Mouse (Mus musculus): ENCODE data around the gene Ptprn. TPM values are rescaled to one million over a fixed set of nuclear protein-coding genes. Genes with fewer than 3 reads are reported as not detected.
"Not testable (repeated sequence)": the region's sequence is repeated elsewhere in the genome, so short reads cannot be mapped to it uniquely, and the experiment has no call there.

Ptprn gene
- polyA plus RNA-seq, 1 experiment from 2014 or later: 0.16 TPM

DNA sequence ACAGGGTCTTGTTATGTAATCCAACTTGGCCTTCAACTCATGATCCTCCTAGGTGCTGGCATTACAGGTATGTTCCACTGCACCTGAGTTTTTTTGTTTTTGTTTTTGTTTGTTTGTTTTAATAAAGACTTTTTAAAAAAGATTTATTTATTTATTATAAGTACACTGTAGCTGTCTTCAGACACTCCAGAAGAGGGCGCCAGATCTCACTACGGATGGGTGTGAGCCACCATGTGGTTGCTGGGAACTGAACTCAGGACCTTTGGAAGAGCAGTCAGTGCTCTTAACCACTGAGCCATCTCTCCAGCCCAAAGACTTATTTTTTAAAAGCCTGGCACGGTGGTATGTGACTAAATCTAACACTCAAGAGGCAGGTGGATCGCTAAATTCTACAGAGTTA is 31.8 kb downstream of the Ptprn start:
- H3K27ac ChIP-seq (replicated peaks; ENCODE audit: low read depth, low read length); DNase-seq (ENCODE audit: low spot score); ATAC-seq (ENCODE audit: insufficient number of reproducible peaks, low FRiP score, low TSS enrichment, low read depth); H3K9ac ChIP-seq (ENCODE audit: low read length); H3K4me2 ChIP-seq (ENCODE audit: low read depth, severe bottlenecking); H3K4me3 ChIP-seq (ENCODE audit: low read depth, low read length); H3K4me1 ChIP-seq (ENCODE audit: control insufficient read depth, insufficient read depth, low read length); H3K9me3 ChIP-seq (ENCODE audit: control insufficient read depth, low read length); H3K36me3 ChIP-seq (ENCODE audit: control insufficient read depth, insufficient read depth, low read length); H3K27me3 ChIP-seq (ENCODE audit: control insufficient read depth, insufficient read depth, low read length): not testable (repeated sequence)
- WGBS: 66% methylated on average over 4 of the region's 4 CpGs

DNA sequence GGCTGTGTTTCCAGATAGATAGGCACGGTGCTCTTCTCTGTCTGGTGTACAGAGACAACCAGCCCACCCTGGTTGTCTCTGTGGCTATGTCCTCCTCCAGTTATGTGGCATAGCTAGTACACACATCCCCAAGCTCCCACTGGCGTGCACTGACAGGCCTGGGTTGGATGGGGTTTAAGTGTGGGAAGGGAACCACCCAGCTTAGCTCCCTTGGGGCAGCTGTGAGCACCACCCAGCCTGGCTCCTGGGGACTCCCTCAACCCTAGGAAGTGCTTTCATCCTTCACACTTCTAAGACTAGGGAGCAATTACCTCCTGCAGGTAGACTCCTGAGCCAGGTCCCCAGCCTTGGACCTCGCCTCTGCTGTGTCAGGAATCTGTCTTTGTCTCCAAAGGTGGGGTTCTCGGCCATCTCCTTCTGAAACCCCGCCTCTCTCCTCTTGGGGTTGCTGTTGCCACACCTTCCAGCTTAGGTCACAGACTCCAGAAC is 32.6 kb downstream of the Ptprn start, which contains the start of gene A630095N17Rik:
A630095N17Rik (minus strand) TSS at position 439 of the 489 bp plus-strand sequence.
- Histone ChIP-seq H3K9ac (ENCODE audit: low read length) (no peak within 1 kb of the TSS), H3K27ac (replicated peaks; ENCODE audit: low read depth, low read length) (no peak within 1 kb of the TSS), H3K9me3 (ENCODE audit: control insufficient read depth, low read length) (no peaks in the 10 kb centered on the region), H3K4me2 (ENCODE audit: low read depth, severe bottlenecking) (no peak within 1 kb of the TSS), H3K4me3 (ENCODE audit: low read depth, low read length) (no peak within 1 kb of the TSS), H3K36me3 (ENCODE audit: control insufficient read depth, insufficient read depth, low read length) (no peaks in the 10 kb centered on the region), H3K4me1 (ENCODE audit: control insufficient read depth, insufficient read depth, low read length) (no peaks in the 10 kb centered on the region; the same call in 1 of the 2 replicates), H3K27me3 (ENCODE audit: control insufficient read depth, insufficient read depth, low read length) (no peaks in the 10 kb centered on the region)
- ATAC-seq (ENCODE audit: insufficient number of reproducible peaks, low FRiP score, low TSS enrichment, low read depth) (no peak), DNase-seq (ENCODE audit: low spot score) (no peak)
- WGBS: 78% methylated on average over 5 of the region's 5 CpGs

DNA sequence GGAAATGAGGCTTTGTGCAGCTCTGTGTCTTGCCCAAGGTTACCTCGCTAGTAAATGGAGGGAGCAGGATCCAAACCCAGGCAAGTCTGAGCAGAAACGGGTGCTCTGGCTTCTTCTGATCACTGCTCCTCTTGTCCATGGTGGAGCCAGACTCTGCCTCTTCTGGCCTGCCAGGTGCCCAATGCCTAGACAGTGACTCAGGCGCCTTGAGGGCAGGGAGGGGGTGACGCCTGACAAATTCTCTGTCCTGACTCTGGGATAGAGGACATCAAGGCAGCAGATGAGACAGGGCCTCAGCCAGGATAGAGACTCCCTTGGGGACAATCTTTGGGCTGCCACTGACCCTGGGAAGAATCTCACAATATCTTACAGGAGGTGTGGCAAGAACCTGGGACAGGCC is 33.1 kb downstream of the Ptprn start:
- Histone ChIP-seq H3K4me2 (ENCODE audit: low read depth, severe bottlenecking) (no peak overlapping the region), H3K27ac (replicated peaks; ENCODE audit: low read depth, low read length) (no peak overlapping the region), H3K9ac (ENCODE audit: low read length) (no peak overlapping the region), H3K36me3 (ENCODE audit: control insufficient read depth, insufficient read depth, low read length) (no peaks in the 10 kb centered on the region), H3K4me1 (ENCODE audit: control insufficient read depth, insufficient read depth, low read length) (no peaks in the 10 kb centered on the region), H3K27me3 (ENCODE audit: control insufficient read depth, insufficient read depth, low read length) (no peaks in the 10 kb centered on the region), H3K9me3 (ENCODE audit: control insufficient read depth, low read length) (no peaks in the 10 kb centered on the region), H3K4me3 (ENCODE audit: low read depth, low read length) (no peak overlapping the region)
- DNase-seq (ENCODE audit: low spot score): no peak
- WGBS: 68% methylated on average over 4 of the region's 4 CpGs
- no peak for ATAC-seq (ENCODE audit: insufficient number of reproducible peaks, low FRiP score, low TSS enrichment, low read depth)

DNA sequence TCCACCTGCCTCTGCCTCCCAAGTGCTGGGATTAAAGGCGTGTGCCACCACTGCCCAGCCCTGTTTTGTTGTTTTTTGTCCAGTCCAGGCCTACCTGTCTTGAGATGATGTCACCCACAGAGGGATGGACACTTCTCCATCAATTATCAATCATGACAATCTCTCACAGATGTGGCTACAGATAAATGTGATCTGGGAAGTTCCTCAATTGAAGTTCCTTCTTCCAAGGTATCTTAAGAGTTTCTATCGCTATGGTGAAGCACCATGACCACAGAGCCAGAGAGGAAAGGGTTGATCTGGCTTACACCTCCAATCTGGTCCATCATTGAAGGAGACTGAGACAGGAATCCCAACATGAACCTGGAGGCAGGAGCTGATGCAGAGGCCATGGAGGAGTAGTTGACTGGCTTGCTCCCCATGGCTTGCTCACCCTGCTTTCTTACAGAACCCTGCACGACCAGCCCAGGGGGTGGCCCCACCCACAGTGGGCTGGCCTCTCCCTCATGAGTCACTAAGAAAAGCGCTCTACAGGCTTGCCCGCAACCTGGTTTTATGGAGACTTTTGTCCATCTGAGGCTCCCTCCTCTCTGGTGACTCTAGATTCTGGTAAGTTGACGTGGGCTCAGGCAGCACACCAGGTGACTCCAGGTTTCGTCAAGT is 33.8 kb downstream of the Ptprn start:
- ATAC-seq (ENCODE audit: insufficient number of reproducible peaks, low FRiP score, low TSS enrichment, low read depth) (no peak), DNase-seq (ENCODE audit: low spot score) (no peak)
- H3K27me3 ChIP-seq (ENCODE audit: control insufficient read depth, insufficient read depth, low read length): no peaks in the 10 kb centered on the region
- H3K9me3 ChIP-seq (ENCODE audit: control insufficient read depth, low read length): no peaks in the 10 kb centered on the region
- no peak overlapping the region for H3K4me2 ChIP-seq (ENCODE audit: low read depth, severe bottlenecking)
- H3K9ac ChIP-seq (ENCODE audit: low read length): no peak overlapping the region
- WGBS: 75% methylated on average over 7 of the region's 7 CpGs
- no peaks in the 10 kb centered on the region for H3K4me1 ChIP-seq (ENCODE audit: control insufficient read depth, insufficient read depth, low read length)
- no peaks in the 10 kb centered on the region for H3K36me3 ChIP-seq (ENCODE audit: control insufficient read depth, insufficient read depth, low read length)
- H3K27ac ChIP-seq (replicated peaks; ENCODE audit: low read depth, low read length): no peak overlapping the region
- no peak overlapping the region for H3K4me3 ChIP-seq (ENCODE audit: low read depth, low read length)

DNA sequence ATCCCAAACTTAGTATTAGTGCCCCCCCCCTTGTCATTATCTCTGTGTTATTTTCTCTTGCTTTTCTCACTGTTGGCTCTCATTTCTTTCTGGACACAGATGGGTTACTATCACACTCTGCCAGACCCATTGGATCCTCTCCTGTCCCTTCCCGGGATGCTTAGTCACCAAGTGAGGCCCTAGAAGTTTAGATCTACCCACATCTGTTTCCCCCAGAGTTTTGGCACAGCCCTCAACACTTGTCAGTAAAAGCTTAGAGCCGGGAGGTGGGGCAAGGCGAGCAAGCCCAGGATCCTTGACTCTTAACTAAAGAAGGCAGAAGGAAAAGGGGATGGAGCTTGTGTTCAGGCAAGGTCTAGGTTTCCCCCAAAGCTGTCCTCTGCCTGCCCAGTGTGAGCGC is 35.1 kb downstream of the Ptprn start:
- Histone ChIP-seq H3K4me3 (ENCODE audit: low read depth, low read length) (no peak overlapping the region), H3K36me3 (ENCODE audit: control insufficient read depth, insufficient read depth, low read length) (no peaks in the 10 kb centered on the region), H3K27me3 (ENCODE audit: control insufficient read depth, insufficient read depth, low read length) (no peaks in the 10 kb centered on the region), H3K9me3 (ENCODE audit: control insufficient read depth, low read length) (no peaks in the 10 kb centered on the region), H3K27ac (replicated peaks; ENCODE audit: low read depth, low read length) (no peak overlapping the region), H3K9ac (ENCODE audit: low read length) (no peak overlapping the region), H3K4me1 (ENCODE audit: control insufficient read depth, insufficient read depth, low read length) (no peaks in the 10 kb centered on the region), H3K4me2 (ENCODE audit: low read depth, severe bottlenecking) (no peak overlapping the region)
- DNase-seq (ENCODE audit: low spot score): no peak
- WGBS: 70% methylated on average over 4 of the region's 4 CpGs
- ATAC-seq (ENCODE audit: insufficient number of reproducible peaks, low FRiP score, low TSS enrichment, low read depth): no peak

DNA sequence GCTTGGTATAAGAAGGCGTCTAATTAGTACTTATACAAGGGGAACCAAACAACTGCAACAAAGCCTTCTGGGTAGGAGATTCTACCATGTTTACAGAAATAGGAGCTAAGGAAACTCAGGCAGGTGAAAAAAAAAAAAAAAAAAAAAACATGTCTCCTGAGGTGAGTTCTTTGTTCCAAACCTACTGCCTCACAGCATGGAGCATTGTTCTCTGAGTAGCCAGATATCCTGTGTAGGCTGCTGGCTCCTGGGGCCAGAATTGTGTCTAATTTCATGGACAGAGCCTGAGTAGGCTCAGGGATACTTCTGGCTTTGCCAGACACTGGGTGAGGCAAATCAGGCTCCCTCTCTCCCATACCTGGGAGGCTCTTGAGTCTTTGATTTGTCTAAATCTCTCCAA is 36.6 kb downstream of the Ptprn start:
- Histone ChIP-seq H3K4me1 (ENCODE audit: control insufficient read depth, insufficient read depth, low read length) (no peaks in the 10 kb centered on the region), H3K4me2 (ENCODE audit: low read depth, severe bottlenecking) (no peak overlapping the region), H3K4me3 (ENCODE audit: low read depth, low read length) (no peak overlapping the region), H3K9me3 (ENCODE audit: control insufficient read depth, low read length) (no peaks in the 10 kb centered on the region), H3K27ac (replicated peaks; ENCODE audit: low read depth, low read length) (no peak overlapping the region), H3K36me3 (ENCODE audit: control insufficient read depth, insufficient read depth, low read length) (no peaks in the 10 kb centered on the region), H3K9ac (ENCODE audit: low read length) (no peak overlapping the region), H3K27me3 (ENCODE audit: control insufficient read depth, insufficient read depth, low read length) (no peaks in the 10 kb centered on the region)
- ATAC-seq (ENCODE audit: insufficient number of reproducible peaks, low FRiP score, low TSS enrichment, low read depth) (no peak), DNase-seq (ENCODE audit: low spot score) (no peak)
- 81% methylated on average over 1 of the region's 1 CpGs for WGBS

DNA sequence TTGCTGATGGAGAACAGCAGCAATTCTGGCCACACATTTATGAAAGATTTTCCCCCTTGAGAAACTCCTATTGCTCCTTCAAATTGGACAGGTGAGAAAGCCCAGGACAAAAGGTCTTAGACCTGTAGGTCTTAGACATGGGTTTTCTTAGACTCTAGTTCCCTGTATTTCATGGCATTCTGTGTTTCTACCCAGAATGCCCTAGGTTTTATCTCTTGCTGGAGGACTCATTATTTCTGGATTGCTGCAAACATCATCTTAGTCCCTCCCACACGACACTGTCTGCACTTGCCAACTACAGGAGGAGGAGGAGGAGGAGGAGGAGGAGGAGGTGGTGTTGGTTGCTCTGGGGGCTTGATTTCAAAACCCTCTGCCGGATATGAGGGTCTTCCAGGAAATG is 38.2 kb downstream of the Ptprn start:
- H3K27ac ChIP-seq (replicated peaks; ENCODE audit: low read depth, low read length): no peak overlapping the region
- 67% methylated on average over 2 of the region's 2 CpGs for WGBS
- H3K4me1 ChIP-seq (ENCODE audit: control insufficient read depth, insufficient read depth, low read length): no peaks in the 10 kb centered on the region
- DNase-seq (ENCODE audit: low spot score) (no peak), ATAC-seq (ENCODE audit: insufficient number of reproducible peaks, low FRiP score, low TSS enrichment, low read depth) (no peak)
- no peaks in the 10 kb centered on the region for H3K27me3 ChIP-seq (ENCODE audit: control insufficient read depth, insufficient read depth, low read length)
- H3K9me3 ChIP-seq (ENCODE audit: control insufficient read depth, low read length): no peaks in the 10 kb centered on the region
- H3K4me3 ChIP-seq (ENCODE audit: low read depth, low read length): no peak overlapping the region
- H3K36me3 ChIP-seq (ENCODE audit: control insufficient read depth, insufficient read depth, low read length): no peaks in the 10 kb centered on the region
- no peak overlapping the region for H3K4me2 ChIP-seq (ENCODE audit: low read depth, severe bottlenecking)
- no peak overlapping the region for H3K9ac ChIP-seq (ENCODE audit: low read length)

DNA sequence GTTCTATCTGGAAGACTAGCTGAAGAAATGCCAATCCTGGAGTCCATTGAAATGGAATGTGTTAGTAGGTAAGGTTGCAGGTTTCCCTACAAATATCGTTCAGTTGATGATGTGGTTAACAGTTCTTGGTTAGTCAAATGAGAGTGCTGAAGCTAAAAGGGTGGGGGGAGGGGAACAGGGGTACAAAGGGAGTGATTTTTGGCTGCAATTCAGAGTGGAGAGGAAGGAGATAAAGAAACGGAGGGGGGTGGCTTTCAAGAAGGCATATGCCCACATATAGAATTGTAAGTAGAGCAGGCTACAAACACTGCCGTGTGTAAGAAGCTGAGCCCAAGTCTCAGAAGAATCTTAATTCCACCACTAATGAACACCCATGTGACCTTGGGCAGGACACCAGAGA is 38.8 kb downstream of the Ptprn start:
- Histone ChIP-seq H3K4me1 (ENCODE audit: control insufficient read depth, insufficient read depth, low read length) (no peaks in the 10 kb centered on the region), H3K4me2 (ENCODE audit: low read depth, severe bottlenecking) (no peak overlapping the region), H3K9me3 (ENCODE audit: control insufficient read depth, low read length) (no peaks in the 10 kb centered on the region), H3K27ac (replicated peaks; ENCODE audit: low read depth, low read length) (no peak overlapping the region), H3K9ac (ENCODE audit: low read length) (no peak overlapping the region), H3K36me3 (ENCODE audit: control insufficient read depth, insufficient read depth, low read length) (no peaks in the 10 kb centered on the region), H3K4me3 (ENCODE audit: low read depth, low read length) (no peak overlapping the region), H3K27me3 (ENCODE audit: control insufficient read depth, insufficient read depth, low read length) (peaks cover 7% of the 10 kb centered on the region)
- DNase-seq (ENCODE audit: low spot score) (no peak), ATAC-seq (ENCODE audit: insufficient number of reproducible peaks, low FRiP score, low TSS enrichment, low read depth) (no peak)
- 79% methylated on average over 3 of the region's 3 CpGs for WGBS

DNA sequence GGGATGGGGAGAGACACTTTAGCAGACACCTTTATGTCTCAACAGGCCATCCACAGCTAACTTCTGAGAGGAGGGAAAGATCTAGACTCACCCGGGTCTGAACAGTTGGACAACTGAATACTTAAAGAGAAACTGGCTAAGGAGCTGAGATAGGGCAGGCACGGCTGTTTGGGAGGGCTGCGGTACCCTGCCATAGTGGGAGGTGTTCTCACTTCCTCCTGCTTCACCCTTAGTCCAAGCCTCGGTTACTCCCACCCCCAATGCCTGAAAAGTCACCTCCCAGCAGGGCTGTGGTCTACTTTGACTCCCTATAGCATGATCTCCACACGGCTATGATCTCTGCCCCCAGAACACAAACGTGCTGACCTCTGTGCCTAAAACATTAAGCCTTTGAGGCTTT is 40.8 kb downstream of the Ptprn start:
- H3K36me3 ChIP-seq (ENCODE audit: control insufficient read depth, insufficient read depth, low read length): no peaks in the 10 kb centered on the region
- H3K4me3 ChIP-seq (ENCODE audit: low read depth, low read length): no peak overlapping the region
- peaks cover 13% of the 10 kb centered on the region for H3K4me1 ChIP-seq (ENCODE audit: control insufficient read depth, insufficient read depth, low read length)
- no peak for DNase-seq (ENCODE audit: low spot score)
- no peak overlapping the region for H3K4me2 ChIP-seq (ENCODE audit: low read depth, severe bottlenecking)
- 66% methylated on average over 6 of the region's 6 CpGs for WGBS
- no peaks in the 10 kb centered on the region for H3K9me3 ChIP-seq (ENCODE audit: control insufficient read depth, low read length)
- H3K9ac ChIP-seq (ENCODE audit: low read length): no peak overlapping the region
- H3K27me3 ChIP-seq (ENCODE audit: control insufficient read depth, insufficient read depth, low read length): peaks cover 26% of the 10 kb centered on the region
- H3K27ac ChIP-seq (replicated peaks; ENCODE audit: low read depth, low read length): no peak overlapping the region
- no peak for ATAC-seq (ENCODE audit: insufficient number of reproducible peaks, low FRiP score, low TSS enrichment, low read depth)

All from limb, embryonic 11.5 days (tissue).